Mouse (Mus musculus) left cerebral cortex, adult 8-10 months (tissue): ENCODE measurements around the gene Fbxo39. TPM values are rescaled to one million over a fixed set of nuclear protein-coding genes. Genes with fewer than 3 reads are reported as not detected.

Source experiments
- DNase-seq, 2 experiments: peaks; one replicate each; pipeline ENCODE4 v3.0.0; 2022; ENCODE audit warnings: low spot score in 2 of 2
- total RNA-seq, 4 experiments: library from RNA; stranded (reverse); gene quantifications; 2 replicates each; pipeline ENCODE4 v1.2.4; 2022

Fbxo39 gene
- total RNA-seq, 4 experiments from 2014 or later = not detected

- no peak for DNase-seq
These were observed 49.4 kb downstream of the Fbxo39 start for GRCm38 (mm10) chr11:72363523-72364240.

- DNase-seq = no peak
These were observed 50.3 kb downstream of the Fbxo39 start for GRCm38 (mm10) chr11:72364526-72364925.

GRCm38 (mm10) chr11:72366126-72366525, 51.9 kb downstream of the Fbxo39 start:
- DNase-seq = no peak

- DNase-seq = no peak
These were observed 53.9 kb downstream of the Fbxo39 start for GRCm38 (mm10) chr11:72367934-72368674.

Other genes starting within 250 kb of the Fbxo39 start
- 10 to 100 TPM; 67.0 to 79.6 (median 74.5) TPM for gene Pitpnm3, start 178.7 kb upstream of the Fbxo39 start, total RNA-seq
- 10 to 100 TPM in 2 of 4 experiments, 1 to 10 TPM in 2; 8.3 to 12.7 (median 10.1) TPM for gene Gm43951, start 107.6 kb upstream of the Fbxo39 start, total RNA-seq
- 10 to 100 TPM; 23.7 to 35.2 (median 28.0) TPM for gene 4933427D14Rik, start 107.0 kb upstream of the Fbxo39 start, total RNA-seq
- 10 to 100 TPM; 24.9 to 37.3 (median 30.2) TPM for gene Txndc17, start 106.9 kb upstream of the Fbxo39 start, total RNA-seq
- 10 to 100 TPM; 14.4 to 17.8 (median 15.2) TPM for gene Med31, start 98.9 kb upstream of the Fbxo39 start, total RNA-seq
- gene Slc13a5, start 47.2 kb upstream of the Fbxo39 start, total RNA-seq = 10 to 100 TPM; 15.6 to 18.8 (median 17.2) TPM
- 10 to 100 TPM in 2 of 4 experiments, 1 to 10 TPM in 2; 5.6 to 11.8 (median 10.1) TPM for gene Xaf1, start 12.8 kb upstream of the Fbxo39 start, total RNA-seq
- 1 to 10 TPM; 1.3 to 3.5 (median 2.5) TPM for gene Tekt1, start 48.0 kb downstream of the Fbxo39 start, total RNA-seq
- 1 to 10 TPM in 2 of 4 experiments, under 1 TPM in 2; 0.89 to 2.9 (median 1.1) TPM for gene Smtnl2, start 97.3 kb downstream of the Fbxo39 start, total RNA-seq
- under 1 TPM in 1 of 4 experiments, not detected in 3; 0.23 TPM for gene Ggt6, start 121.1 kb downstream of the Fbxo39 start, total RNA-seq
- gene Mybbp1a, start 126.9 kb downstream of the Fbxo39 start, total RNA-seq = 10 to 100 TPM; 48.1 to 54.6 (median 51.3) TPM
- gene Spns2, start 175.5 kb downstream of the Fbxo39 start, total RNA-seq = 10 to 100 TPM; 47.3 to 55.4 (median 51.1) TPM
- gene Spns3, start 236.1 kb downstream of the Fbxo39 start, total RNA-seq = 1 to 10 TPM in 1 of 4 experiments, under 1 TPM in 3; 0.32 to 1.1 (median 0.68) TPM